In the genomic region with DNA sequence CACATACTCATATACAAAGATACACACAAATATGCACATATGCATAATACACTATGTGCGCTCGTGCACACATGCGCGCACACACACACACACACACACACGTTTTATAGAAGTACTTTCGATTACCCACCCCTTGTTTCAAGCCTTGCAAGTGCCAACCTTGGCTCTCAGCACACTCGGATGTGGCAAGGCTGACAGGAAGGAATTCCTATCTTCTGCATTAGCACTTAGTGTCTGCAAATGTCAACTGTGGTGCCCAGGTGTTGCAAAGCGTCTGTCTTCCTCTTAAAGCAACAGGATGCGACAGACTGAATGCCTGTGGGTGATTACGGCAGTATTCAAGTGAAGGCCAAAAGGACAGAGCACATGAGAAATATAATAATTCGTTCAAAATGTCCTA, we compare ENCODE assay signal across 8 mouse cellular contexts.
DNase-seq lines count a peak whose midpoint lies in the region; ATAC-seq lines count a peak whose summit lies in the region.

No protein-coding gene starts in this region.

- DNase-seq in cerebellum, postnatal 14 days, result peak; percentile 25 to 33
- no peak for DNase-seq in cerebellum, adult 11-12 months
- no peak for DNase-seq in limb, embryonic 10.5 days (ENCODE audit: low spot score)
- DNase-seq in midbrain, embryonic 10.5 days (ENCODE audit: low spot score), result no peak
- peak; percentile 71 for DNase-seq in thymus, postnatal 25 days
- DNase-seq in embryo, embryonic 9.5 days (ENCODE audit: extremely low spot score), result no peak
- DNase-seq in frontal cortex, postnatal 10 days (ENCODE audit: low spot score in 2 of 2), result no peak

- peak; percentile 40; the same call in 1 of the 2 replicates for ATAC-seq in limb, embryonic 15.5 days (ENCODE audit: insufficient number of reproducible peaks, low FRiP score, low TSS enrichment, low read depth)

- no peak overlapping the region for H3K9ac ChIP-seq in limb, embryonic 15.5 days

- WGBS in limb, embryonic 15.5 days, result 61% methylated on average over 11 of the region's 11 CpGs
- WGBS in limb, embryonic 10.5 days, result 75% methylated on average over 11 of the region's 11 CpGs
- WGBS in midbrain, embryonic 10.5 days, result 83% methylated on average over 11 of the region's 11 CpGs

- H3K4me2 ChIP-seq in limb, embryonic 15.5 days, result no peak overlapping the region

- H3K4me1 ChIP-seq in limb, embryonic 15.5 days, result peaks cover 33% of the 10 kb centered on the region
- peaks cover 43% of the 10 kb centered on the region for H3K4me1 ChIP-seq in limb, embryonic 10.5 days
- H3K4me1 ChIP-seq in midbrain, embryonic 10.5 days, result peaks cover 80% of the 10 kb centered on the region

- no peaks in the 10 kb centered on the region for H3K27me3 ChIP-seq in limb, embryonic 15.5 days
- no peaks in the 10 kb centered on the region for H3K27me3 ChIP-seq in limb, embryonic 10.5 days (ENCODE audit: low read depth, poor library complexity, severe bottlenecking)
- H3K27me3 ChIP-seq in midbrain, embryonic 10.5 days (ENCODE audit: low read depth, poor library complexity, severe bottlenecking), result no peaks in the 10 kb centered on the region

- H3K9me3 ChIP-seq in limb, embryonic 15.5 days, result no peaks in the 10 kb centered on the region
- no peaks in the 10 kb centered on the region for H3K9me3 ChIP-seq in limb, embryonic 10.5 days (replicated peaks)
- H3K9me3 ChIP-seq in midbrain, embryonic 10.5 days (replicated peaks), result no peaks in the 10 kb centered on the region

- no peak overlapping the region for H3K4me3 ChIP-seq in limb, embryonic 15.5 days
- no peak overlapping the region for H3K4me3 ChIP-seq in limb, embryonic 10.5 days
- no peak overlapping the region for H3K4me3 ChIP-seq in midbrain, embryonic 10.5 days

- no peak overlapping the region for H3K27ac ChIP-seq in limb, embryonic 15.5 days
- no peak overlapping the region for H3K27ac ChIP-seq in limb, embryonic 10.5 days
- H3K27ac ChIP-seq in midbrain, embryonic 10.5 days (replicated peaks), result peak overlapping the region; percentile 81

- H3K36me3 ChIP-seq in limb, embryonic 15.5 days, result no peaks in the 10 kb centered on the region
- H3K36me3 ChIP-seq in limb, embryonic 10.5 days, result no peaks in the 10 kb centered on the region
- no peaks in the 10 kb centered on the region for H3K36me3 ChIP-seq in midbrain, embryonic 10.5 days

Comparison
In these comparisons a context has a peak if more than half of its experiments do, and no peak if none do; other contexts are left out.
1. DNase-seq: peak in cerebellum, postnatal 14 days (2 of 2) and thymus, postnatal 25 days (single experiment); none in cerebellum, adult 11-12 months (single experiment), limb, embryonic 10.5 days (single experiment), midbrain, embryonic 10.5 days (single experiment), embryo, embryonic 9.5 days (single experiment) and frontal cortex, postnatal 10 days (0 of 2).